16 mouse cellular contexts compared by ENCODE assay signal in the genomic region with DNA sequence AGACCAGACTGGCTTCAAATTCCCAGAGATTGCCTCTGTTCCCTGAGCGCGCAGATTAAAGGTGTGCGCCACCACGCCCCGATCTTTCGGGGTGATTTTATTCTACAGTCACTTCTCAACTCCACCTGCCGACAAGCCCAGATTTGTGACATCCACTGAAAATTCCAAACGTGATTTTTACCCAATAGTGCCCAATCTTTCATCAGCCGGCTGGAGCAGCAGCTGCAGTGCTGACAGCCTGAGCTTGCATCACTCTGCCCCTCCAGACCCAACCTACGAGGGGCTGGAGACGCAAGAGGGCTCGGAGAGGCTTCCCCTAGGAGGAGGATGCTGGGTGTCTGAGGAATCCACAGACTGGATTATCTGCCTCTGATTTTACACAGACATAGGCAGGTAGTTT.
"Had no signal": no experiment of that assay in that cellular context is flagged by ENCODE, and none has a peak within 500 bp of the region (broad histone marks: within the 10 kb centered on the region; RNA-seq: fewer than 3 reads in every experiment).

No protein-coding gene starts in this region.

- H3K4me3 ChIP-seq: kidney, embryonic 15.5 days; left cerebral cortex, adult 2 months; liver, embryonic 13.5 days; megakaryocyte, embryonic 14.5 days; midbrain, embryonic 10.5 days; midbrain, embryonic 13.5 days; neural tube, embryonic 13.5 days had no signal

- H3K27ac ChIP-seq: kidney, embryonic 15.5 days; left cerebral cortex, adult 2 months; liver, embryonic 13.5 days; midbrain, embryonic 10.5 days; midbrain, embryonic 13.5 days; neural tube, embryonic 13.5 days had no signal

- H3K36me3 ChIP-seq: kidney, embryonic 15.5 days; liver, embryonic 13.5 days; midbrain, embryonic 10.5 days; midbrain, embryonic 13.5 days; neural tube, embryonic 13.5 days had no signal

- H3K9ac ChIP-seq: kidney, embryonic 15.5 days; liver, embryonic 13.5 days; lung, embryonic 14.5 days; midbrain, embryonic 13.5 days; neural tube, embryonic 13.5 days had no signal

- H3K9me3 ChIP-seq: kidney, embryonic 15.5 days; liver, embryonic 13.5 days; megakaryocyte, embryonic 14.5 days; midbrain, embryonic 10.5 days; midbrain, embryonic 13.5 days; neural tube, embryonic 13.5 days had no signal

- ATAC-seq: lung, postnatal 0 days; midbrain, embryonic 13.5 days had no signal

- DNase-seq: kidney, adult 8-10 months; kidney, postnatal 10 days; kidney, postnatal 36 days; layer of hippocampus, postnatal 36 days; liver, embryonic 13.5 days; lung, embryonic 14.5 days; retina, postnatal 1 day; thymus, adult 18-20 months; thymus, postnatal 36 days had no signal

- H3K27me3 ChIP-seq: kidney, embryonic 15.5 days; liver, embryonic 13.5 days; midbrain, embryonic 13.5 days; neural tube, embryonic 13.5 days had no signal

- H3K4me2 ChIP-seq: kidney, embryonic 15.5 days; liver, embryonic 13.5 days; lung, embryonic 14.5 days; midbrain, embryonic 13.5 days; neural tube, embryonic 13.5 days had no signal
